Mouse (Mus musculus): ENCODE measurements around the gene Gm20503.

DNA sequence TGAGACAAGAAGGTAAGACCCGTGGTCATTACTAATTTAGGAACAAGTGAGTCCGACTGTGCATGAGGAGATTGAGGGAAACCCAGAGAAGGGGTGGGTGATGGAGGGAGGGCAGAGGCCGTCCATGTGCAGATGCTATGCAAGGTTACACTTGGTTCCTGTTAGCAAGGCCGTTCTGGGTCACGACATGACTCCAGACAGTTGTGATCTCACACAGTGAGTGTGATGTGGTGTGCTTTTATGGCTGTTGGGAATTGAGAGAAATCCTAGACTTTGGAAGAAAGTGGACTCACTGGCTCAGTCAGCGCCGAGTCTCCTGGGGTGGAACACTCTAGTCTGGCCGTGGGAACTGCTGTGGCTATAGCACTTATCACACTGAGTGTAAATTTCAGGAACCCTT is 3.2 kb downstream of the Gm20503 start:
- no peak for TF ChIP-seq ELF1 (IDR thresholded peaks at IDR 0.05; ENCODE audit: low read depth, low read length)
- TF ChIP-seq SMC3 (IDR thresholded peaks at IDR 0.05; ENCODE audit: low read depth, low read length), result no peak
- no peak for TF ChIP-seq HCFC1 (IDR thresholded peaks at IDR 0.05; ENCODE audit: low read depth, low read length)
- no peak for TF ChIP-seq ZMIZ1 (IDR thresholded peaks at IDR 0.05; ENCODE audit: low read depth, low read length)
- no peak for TF ChIP-seq CHD1 (IDR thresholded peaks at IDR 0.05; ENCODE audit: low read depth, low read length)
- no peak for TF ChIP-seq POLR2A (IDR thresholded peaks at IDR 0.05; ENCODE audit: control insufficient read depth in 1 of 2, insufficient read depth in 1 of 2, low read depth in 1 of 2, low read length in 2 of 2, poor library complexity in 1 of 2)
- no peak for TF ChIP-seq CTCF (IDR thresholded peaks at IDR 0.05 in 2 of 3, conservative IDR thresholded peaks at IDR 0.05 in 1 of 3; ENCODE audit: control insufficient read depth in 1 of 3, insufficient read depth in 1 of 3, low read depth in 2 of 3, low read length in 3 of 3, poor library complexity in 1 of 3, severe bottlenecking in 1 of 3)
- TF ChIP-seq MAFK (IDR thresholded peaks at IDR 0.05; ENCODE audit: borderline replicate concordance, low read depth, low read length), result no peak
- no peak for TF ChIP-seq SIN3A (IDR thresholded peaks at IDR 0.05; ENCODE audit: low read length)
- TF ChIP-seq NRF1 (IDR thresholded peaks at IDR 0.05; ENCODE audit: insufficient read depth, low read depth, low read length, poor library complexity, severe bottlenecking), result no peak
- no peak for TF ChIP-seq POLR2AphosphoS2 (IDR thresholded peaks at IDR 0.05; ENCODE audit: low read length)
